Mouse (Mus musculus): ENCODE results near the gene Vmn2r59.

Vmn2r59 gene

DNA sequence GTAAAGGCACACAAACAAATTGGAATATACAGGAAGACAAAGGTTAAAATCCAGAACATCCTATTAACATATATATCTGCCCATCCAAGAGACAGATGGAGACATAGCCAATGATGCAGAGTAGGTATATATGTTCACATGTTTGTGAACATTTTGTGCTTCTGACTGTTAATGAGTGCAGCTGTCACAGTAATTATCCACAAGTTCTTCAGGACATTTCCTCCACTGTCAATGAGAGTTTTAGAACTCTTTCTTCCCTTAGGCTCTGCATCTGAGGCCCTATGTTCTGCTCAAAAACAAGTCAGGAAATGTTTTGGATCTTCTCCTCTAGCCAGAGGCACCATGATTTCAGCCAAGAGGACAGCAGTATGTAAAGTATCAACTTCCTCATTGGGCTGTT is at the start of gene Vmn2r59:
Vmn2r59 (minus strand) TSS at position 101 of the 400 bp plus-strand sequence.

DNA sequence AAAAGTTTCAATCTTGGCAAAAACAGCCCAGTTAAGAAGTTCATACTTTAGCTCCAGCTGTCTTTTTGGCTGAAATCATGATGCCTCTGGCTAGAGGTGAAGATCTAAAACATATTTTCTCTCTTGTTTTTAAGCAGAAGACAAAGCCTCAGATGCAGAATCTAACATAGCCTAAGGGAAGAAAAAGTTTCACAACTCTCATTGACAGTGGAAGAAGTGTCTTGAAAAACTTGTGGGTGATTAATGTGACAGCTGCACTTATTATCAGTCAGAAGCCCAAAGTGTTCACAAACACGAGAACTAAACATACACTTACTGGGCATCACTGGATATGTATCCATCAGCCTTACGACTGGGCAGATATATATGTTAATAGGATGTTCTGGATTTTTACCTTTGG is 48.6 kb upstream of the Vmn2r59 start, which contains the start of gene Vmn2r60:
Vmn2r60 (plus strand) TSS at position 301 of the 400 bp plus-strand sequence.
- WGBS = 78% methylated on average over 2 of the region's 2 CpGs

DNA sequence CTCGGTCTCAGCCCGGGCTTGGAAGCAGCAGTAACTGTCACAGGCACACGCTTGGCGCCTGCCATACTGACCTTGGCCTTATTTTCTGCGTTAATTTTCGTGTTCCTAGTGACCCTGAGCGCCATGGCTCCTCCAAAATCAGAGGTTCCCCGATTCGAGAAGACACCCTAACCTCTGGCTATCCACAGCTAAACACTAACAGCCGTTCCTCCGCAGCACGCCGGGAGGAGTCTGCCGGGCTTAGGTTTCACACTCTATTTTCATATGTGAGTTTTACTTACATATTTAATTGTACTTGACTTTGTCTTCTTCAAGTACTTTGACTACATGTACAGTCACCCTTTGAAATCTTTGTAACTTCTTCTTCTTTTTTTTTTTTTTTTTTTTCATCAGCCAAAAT is 48.2 kb upstream of the Vmn2r59 start:
- 74% methylated on average over 14 of the region's 14 CpGs for WGBS

All from cerebral cortex, adult 2 months (tissue).